ENCODE assay signal across 9 mouse cellular contexts in the genomic region with DNA sequence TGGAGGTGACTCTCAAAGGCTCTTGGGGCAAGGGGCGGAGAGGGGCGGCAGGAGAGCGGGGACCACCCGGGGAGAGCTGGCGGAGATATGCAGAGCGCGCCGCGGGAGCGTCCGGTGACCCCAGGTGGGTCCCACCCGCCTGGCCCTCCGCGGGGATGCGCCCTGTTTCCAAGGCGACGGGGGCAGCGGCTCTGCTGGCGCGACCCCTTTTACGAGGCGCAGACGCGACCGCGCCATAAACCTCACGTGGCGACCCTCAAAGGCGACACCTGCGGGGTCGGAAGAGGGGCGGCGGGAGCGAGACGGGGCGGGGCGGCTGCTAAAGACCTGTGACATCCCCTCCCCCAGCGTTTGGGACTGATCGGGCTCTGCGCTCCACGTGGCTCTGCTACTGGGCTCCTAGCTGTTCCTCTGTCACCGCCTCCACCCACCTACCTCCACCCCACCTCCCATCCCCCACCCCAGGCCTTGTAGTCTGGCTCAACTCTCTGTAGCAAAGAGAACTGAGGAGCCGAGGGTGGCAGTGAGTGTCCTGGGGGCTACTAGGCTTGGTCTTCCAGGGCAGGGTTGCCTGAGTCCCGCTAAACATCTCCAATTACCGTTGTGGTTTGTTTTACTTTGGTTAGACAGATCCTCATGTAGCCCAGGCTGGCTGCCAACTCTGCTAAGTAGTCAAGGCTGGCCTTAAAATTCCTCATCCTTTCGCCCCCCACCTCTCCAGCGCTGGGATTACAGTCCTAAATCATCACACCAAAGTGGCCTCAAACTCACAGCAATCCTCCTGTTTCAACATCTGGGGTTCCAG. TPM values are rescaled to one million over a fixed set of nuclear protein-coding genes. Genes with fewer than 3 reads are reported as not detected.
A peak's percentile ranks its signal among the peaks of the same experiment; 100 is the strongest.
DNase-seq lines count a peak whose midpoint lies in the region; ATAC-seq and TF ChIP-seq lines count a peak whose summit lies in the region.
"Had no signal": no experiment of that assay in that cellular context is flagged by ENCODE, and none has a peak within 500 bp of the region (broad histone marks: within the 10 kb centered on the region; RNA-seq: fewer than 3 reads in every experiment).

No protein-coding gene starts in this region.

- peak overlapping the region; percentile 53 for H3K4me2 ChIP-seq in heart, postnatal 0 days (ENCODE audit: low read depth, low read length)
- H3K4me2 ChIP-seq in embryonic facial prominence, embryonic 11.5 days (ENCODE audit: low read depth, low read length) = peak overlapping the region; percentile 65
- H3K4me2 ChIP-seq in limb, embryonic 11.5 days (ENCODE audit: low read depth, severe bottlenecking) = peak overlapping the region; percentile 80

- H3K36me3 ChIP-seq in heart, postnatal 0 days (replicated peaks; ENCODE audit: control insufficient read depth, insufficient read depth, low read length) = no peaks in the 10 kb centered on the region
- H3K36me3 ChIP-seq in embryonic facial prominence, embryonic 11.5 days (replicated peaks; ENCODE audit: control insufficient read depth, insufficient read depth, low read depth, low read length) = no peaks in the 10 kb centered on the region
- no peaks in the 10 kb centered on the region for H3K36me3 ChIP-seq in limb, embryonic 11.5 days (ENCODE audit: control insufficient read depth, insufficient read depth, low read length)

- 5% methylated on average over 46 of the region's 47 CpGs for WGBS in heart, postnatal 0 days
- WGBS in embryonic facial prominence, embryonic 11.5 days = 3% methylated on average over 33 of the region's 47 CpGs
- WGBS in limb, embryonic 11.5 days = under 1% methylated on average over 47 of the region's 47 CpGs
- WGBS in olfactory bulb, adult 2 months = 5% methylated on average over 38 of the region's 47 CpGs

- ATAC-seq in heart, postnatal 0 days (ENCODE audit: insufficient read depth, low read depth) = no peak
- no peak for ATAC-seq in embryonic facial prominence, embryonic 11.5 days (replicated peaks; ENCODE audit: insufficient number of reproducible peaks, low FRiP score, low TSS enrichment, low read depth)
- peak; percentile 48; the same call in 1 of the 2 replicates for ATAC-seq in limb, embryonic 11.5 days (ENCODE audit: insufficient number of reproducible peaks, low FRiP score, low TSS enrichment, low read depth)

- no peaks in the 10 kb centered on the region for H3K9me3 ChIP-seq in heart, postnatal 0 days (replicated peaks; ENCODE audit: control insufficient read depth, low read length)
- H3K9me3 ChIP-seq in embryonic facial prominence, embryonic 11.5 days (replicated peaks; ENCODE audit: control insufficient read depth, low read length) = no peaks in the 10 kb centered on the region
- no peaks in the 10 kb centered on the region for H3K9me3 ChIP-seq in limb, embryonic 11.5 days (ENCODE audit: control insufficient read depth, low read length)

- DNase-seq in heart, postnatal 0 days (ENCODE audit: low spot score) = no peak
- no peak for DNase-seq in heart, postnatal 25 days (ENCODE audit: low spot score)
- DNase-seq in embryonic facial prominence, embryonic 11.5 days (ENCODE audit: low spot score) = peak; percentile 61
- DNase-seq in limb, embryonic 11.5 days (ENCODE audit: low spot score) = peak; percentile 84
- no peak for DNase-seq in adrenal gland, postnatal 10 days
- no peak for DNase-seq in right cerebral cortex, postnatal 36 days (ENCODE audit: low spot score in 2 of 2)
- DNase-seq in kidney, postnatal 36 days = no peak

- intact Hi-C loops in heart, postnatal 25 days (cut with DNase I) = no loop called here

- H3K27me3 ChIP-seq in heart, postnatal 0 days (ENCODE audit: control insufficient read depth, insufficient read depth, low read length) = peaks cover 31% of the 10 kb centered on the region
- peaks cover 17% of the 10 kb centered on the region for H3K27me3 ChIP-seq in embryonic facial prominence, embryonic 11.5 days (ENCODE audit: control insufficient read depth, insufficient read depth, low read length)
- H3K27me3 ChIP-seq in limb, embryonic 11.5 days (ENCODE audit: control insufficient read depth, insufficient read depth, low read length) = peaks cover 15% of the 10 kb centered on the region

- no peak for TF ChIP-seq EP300 in heart, postnatal 0 days (IDR thresholded peaks at IDR 0.05; ENCODE audit: low read depth)

- peaks cover 19% of the 10 kb centered on the region for H3K4me1 ChIP-seq in heart, postnatal 0 days (ENCODE audit: control insufficient read depth, insufficient read depth)
- H3K4me1 ChIP-seq in embryonic facial prominence, embryonic 11.5 days (ENCODE audit: control insufficient read depth, insufficient read depth, low read length) = peaks cover 2% of the 10 kb centered on the region; the same call in 1 of the 2 replicates
- H3K4me1 ChIP-seq in limb, embryonic 11.5 days (ENCODE audit: control insufficient read depth, insufficient read depth, low read length) = peaks cover 55% of the 10 kb centered on the region
- H3K4me1 ChIP-seq in olfactory bulb, adult 2 months (ENCODE audit: control insufficient read depth, insufficient read depth, low read length) = peaks cover 12% of the 10 kb centered on the region

- no peak for TF ChIP-seq POLR2A in olfactory bulb, adult 2 months (IDR thresholded peaks at IDR 0.05; ENCODE audit: insufficient read depth, low read depth, low read length)

- H3K27ac ChIP-seq in heart, postnatal 0 days (ENCODE audit: low read depth) = no peak overlapping the region
- H3K27ac ChIP-seq in embryonic facial prominence, embryonic 11.5 days (replicated peaks; ENCODE audit: low read depth, low read length) = no peak overlapping the region
- H3K27ac ChIP-seq in limb, embryonic 11.5 days (replicated peaks; ENCODE audit: low read depth, low read length) = peak overlapping the region; percentile 38; the same call in 1 of the 2 replicates
- H3K27ac ChIP-seq in olfactory bulb, adult 2 months (ENCODE audit: insufficient read depth, low read depth, low read length) = no peak overlapping the region

- 0 out of 2 replicates have a peak overlapping the region, but pooled peaks have one; percentile 5 for H3K9ac ChIP-seq in heart, postnatal 0 days (replicated peaks; ENCODE audit: low read depth, low read length)
- peak overlapping the region; percentile 6; the same call in 1 of the 2 replicates for H3K9ac ChIP-seq in embryonic facial prominence, embryonic 11.5 days (replicated peaks; ENCODE audit: low read length)
- peak overlapping the region; percentile 43; the same call in 1 of the 2 replicates for H3K9ac ChIP-seq in limb, embryonic 11.5 days (ENCODE audit: low read length)

- H3K4me3 ChIP-seq in heart, postnatal 0 days (ENCODE audit: low read depth, low read length) = peak overlapping the region; percentile 30
- peak overlapping the region; percentile 25 for H3K4me3 ChIP-seq in embryonic facial prominence, embryonic 11.5 days (ENCODE audit: low read depth, low read length)
- peak overlapping the region; percentile 22 for H3K4me3 ChIP-seq in limb, embryonic 11.5 days (ENCODE audit: low read depth, low read length)
- H3K4me3 ChIP-seq in olfactory bulb, adult 2 months (ENCODE audit: insufficient read depth, low read depth, low read length) = peak overlapping the region; percentile 34

- no peak for TF ChIP-seq CTCF in heart, postnatal 0 days (IDR thresholded peaks at IDR 0.05; ENCODE audit: low read depth)
- no peak for TF ChIP-seq CTCF in olfactory bulb, adult 2 months (IDR thresholded peaks at IDR 0.05; ENCODE audit: insufficient read depth, low read depth, low read length)

RNA-seq across cellular contexts. Expression of gene Epha2, which starts 9.3 kb away (rescaled TPM):
- total RNA-seq in heart, postnatal 0 days (2014; rRNA removed; ENCODE audit: low replicate concordance) = 10.1 and 11.7 TPM in 2 replicates
- 1.4 TPM in 2 replicates for polyA plus RNA-seq in heart, postnatal 0 days (2015; fragmentation: Nextera tagmentation; extraction: Ambion mirVana)
- 1 to 10 TPM; 6.8 to 7.7 TPM for total RNA-seq in heart, postnatal 25 days (2021)
- polyA plus RNA-seq in embryonic facial prominence, embryonic 11.5 days (2014; fragmentation: Nextera tagmentation; extraction: Ambion mirVana) = 1.0 and 1.4 TPM in 2 replicates
- polyA plus RNA-seq in limb, embryonic 11.5 days (2014; fragmentation: Nextera tagmentation; extraction: Ambion mirVana) = 2.2 and 2.4 TPM in 2 replicates
- polyA plus RNA-seq in olfactory bulb, adult 2 months (2012; ENCODE audit: insufficient read depth, insufficient read length, low replicate concordance, missing spikeins) = not detected in 2 replicates
- 10 to 100 TPM; 13.4 to 18.1 TPM for total RNA-seq in adrenal gland, postnatal 10 days (2021)

RNA-seq across cellular contexts. Expression of gene Arhgef19, which starts 52.5 kb away (rescaled TPM):
- 0.66 and 2.5 TPM in 2 replicates for total RNA-seq in heart, postnatal 0 days (2014; rRNA removed; ENCODE audit: low replicate concordance)
- polyA plus RNA-seq in heart, postnatal 0 days (2015; fragmentation: Nextera tagmentation; extraction: Ambion mirVana) = 1.5 and 1.6 TPM in 2 replicates
- 10 to 100 TPM; 28.5 to 36.4 TPM for total RNA-seq in heart, postnatal 25 days (2021)
- 5.8 and 6.1 TPM in 2 replicates for polyA plus RNA-seq in embryonic facial prominence, embryonic 11.5 days (2014; fragmentation: Nextera tagmentation; extraction: Ambion mirVana)
- polyA plus RNA-seq in limb, embryonic 11.5 days (2014; fragmentation: Nextera tagmentation; extraction: Ambion mirVana) = 4.6 and 5.2 TPM in 2 replicates
- not detected in 2 replicates for polyA plus RNA-seq in olfactory bulb, adult 2 months (2012; ENCODE audit: insufficient read depth, insufficient read length, low replicate concordance, missing spikeins)
- 10 to 100 TPM; 29.0 to 31.0 TPM for total RNA-seq in adrenal gland, postnatal 10 days (2021)
- total RNA-seq: MEL had no signal

Comparison
In these comparisons a context has a peak if more than half of its experiments do, and no peak if none do; other contexts are left out.
1. DNase-seq: peak in embryonic facial prominence, embryonic 11.5 days (single experiment) and limb, embryonic 11.5 days (single experiment); none in heart, postnatal 0 days (single experiment), heart, postnatal 25 days (single experiment), adrenal gland, postnatal 10 days (single experiment), right cerebral cortex, postnatal 36 days (0 of 2) and kidney, postnatal 36 days (0 of 2).
2. Peak in every context shown above with its lines, with median percentiles within 50 percentile points of each other: H3K4me2 ChIP-seq, H3K4me3 ChIP-seq and H3K9ac ChIP-seq.